Mouse (Mus musculus): ENCODE measurements around the gene Fuz. TPM values are rescaled to one million over a fixed set of nuclear protein-coding genes. Genes with fewer than 3 reads are reported as not detected.

The Fuz gene
- total RNA-seq (2021), result 10 to 100 TPM; 12.2 to 18.2 TPM

- peak; percentile 94 to 96 for DNase-seq
- intact Hi-C loops (cut with DNase I), result loop anchor here (2.0 to 5.0 kb wide), 2 partner anchors 31 to 56 kb away; no protein-coding TSS in a partner anchor
These were observed at the start of gene Fuz for GRCm38 (mm10) chr7:44895593-44896434. TSS of gene Fuz (plus strand) at chr7:44896079.

- intact Hi-C loops (cut with DNase I), result no loop called here
- DNase-seq, result no peak
These were observed 49.1 kb upstream of the Fuz start for GRCm38 (mm10) chr7:44846804-44847203.

DNA sequence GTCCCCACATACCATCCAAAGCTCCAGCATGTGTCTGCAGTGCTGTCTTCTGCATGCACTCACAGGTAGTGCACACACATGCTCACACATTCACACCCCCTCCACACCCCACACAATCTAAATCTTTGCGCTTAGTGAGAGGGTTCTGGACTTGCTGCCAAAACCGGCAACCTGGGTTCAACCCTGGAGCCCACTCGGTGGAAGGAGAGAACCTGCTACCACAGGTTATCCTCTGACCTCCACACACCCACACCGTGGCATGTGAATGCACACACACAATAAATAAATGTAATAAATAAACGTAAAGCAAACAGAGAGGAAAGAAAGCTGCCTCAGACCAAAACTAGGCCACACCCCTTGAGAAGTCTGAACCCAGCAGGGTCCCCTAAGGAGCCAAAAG, 48.1 kb upstream of the Fuz start:
- intact Hi-C loops (cut with DNase I), result loop anchor here (2.0 kb wide), 1 partner anchor 31 kb away; the partner anchor contains the start of genes Atf5, Il4i1 and Nup62
- no peak for DNase-seq

DNA sequence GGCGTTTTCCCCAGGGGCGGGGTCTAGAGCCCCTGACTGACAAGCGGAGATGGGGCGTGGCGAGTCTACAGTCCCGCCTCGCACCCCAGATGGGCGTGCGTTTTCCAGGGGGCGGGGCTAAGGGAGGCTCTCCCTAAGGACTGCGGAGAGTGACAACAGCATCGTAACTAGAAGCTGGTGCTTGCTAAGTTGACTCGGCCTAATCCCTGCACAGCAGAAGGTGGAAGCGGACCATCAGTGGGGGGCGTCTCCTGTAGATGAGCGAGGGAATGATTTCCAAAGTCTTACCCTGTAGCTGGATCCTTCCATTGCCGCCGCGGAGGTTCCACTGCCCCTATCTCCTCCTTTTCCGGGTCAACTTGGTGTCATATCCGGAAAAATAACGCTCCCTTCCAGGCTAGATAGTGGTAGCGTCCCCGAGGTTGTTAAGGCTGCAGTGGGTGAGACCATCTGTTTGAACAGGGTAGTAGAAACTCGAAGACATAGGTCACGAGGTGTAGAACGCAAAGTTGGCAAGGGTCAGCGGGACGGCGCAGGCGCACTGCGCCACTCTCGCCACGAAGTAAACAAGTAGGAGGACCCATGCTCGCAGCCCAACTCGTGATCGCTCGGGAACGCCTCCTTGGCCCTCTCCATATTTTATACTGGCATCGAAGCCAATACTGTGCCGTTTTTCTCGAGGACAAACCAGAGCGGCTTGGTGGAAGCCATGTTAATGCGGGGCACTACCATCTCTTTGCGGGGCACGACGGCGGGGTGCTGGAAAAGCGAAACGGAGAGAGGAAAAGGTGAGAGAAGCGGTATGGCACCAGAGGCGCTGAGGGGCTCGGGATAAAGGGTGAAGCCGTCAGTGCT, 47.1 kb upstream of the Fuz start, which contains the start of the genes Akt1s1 and Tbc1d17:
Gene Akt1s1, plus strand, starts transcription at position 431 of the 855 bp plus-strand sequence.
Gene Tbc1d17, minus strand, starts transcription at position 519 of the 855 bp plus-strand sequence.
- intact Hi-C loops (cut with DNase I), result loop anchor here (2.0 kb wide), 1 partner anchor 32 kb away; the partner anchor contains the start of genes Atf5, Il4i1 and Nup62
- peak; percentile 100 for DNase-seq

GRCm38 (mm10) chr7:44849416-44850111, 46.3 kb upstream of the Fuz start:
- DNase-seq, result peak; percentile 94
- intact Hi-C loops (cut with DNase I), result loop anchor here (2.0 kb wide), 1 partner anchor 33 kb away; the partner anchor contains the start of genes Atf5, Il4i1 and Nup62

- intact Hi-C loops (cut with DNase I), result no loop called here
- DNase-seq, result peak; percentile 79 to 84
These were observed 45.7 kb upstream of the Fuz start for GRCm38 (mm10) chr7:44850146-44850545.

GRCm38 (mm10) chr7:44850789-44851624, 44.9 kb upstream of the Fuz start:
- intact Hi-C loops (cut with DNase I), result no loop called here

GRCm38 (mm10) chr7:44851625-44852234, 44.1 kb upstream of the Fuz start:
- DNase-seq, result no peak
- intact Hi-C loops (cut with DNase I), result no loop called here

More at GRCm38 (mm10) chr7:44850789-44851624, 44.9 kb upstream of the Fuz start:
- no peak for DNase-seq

DNA sequence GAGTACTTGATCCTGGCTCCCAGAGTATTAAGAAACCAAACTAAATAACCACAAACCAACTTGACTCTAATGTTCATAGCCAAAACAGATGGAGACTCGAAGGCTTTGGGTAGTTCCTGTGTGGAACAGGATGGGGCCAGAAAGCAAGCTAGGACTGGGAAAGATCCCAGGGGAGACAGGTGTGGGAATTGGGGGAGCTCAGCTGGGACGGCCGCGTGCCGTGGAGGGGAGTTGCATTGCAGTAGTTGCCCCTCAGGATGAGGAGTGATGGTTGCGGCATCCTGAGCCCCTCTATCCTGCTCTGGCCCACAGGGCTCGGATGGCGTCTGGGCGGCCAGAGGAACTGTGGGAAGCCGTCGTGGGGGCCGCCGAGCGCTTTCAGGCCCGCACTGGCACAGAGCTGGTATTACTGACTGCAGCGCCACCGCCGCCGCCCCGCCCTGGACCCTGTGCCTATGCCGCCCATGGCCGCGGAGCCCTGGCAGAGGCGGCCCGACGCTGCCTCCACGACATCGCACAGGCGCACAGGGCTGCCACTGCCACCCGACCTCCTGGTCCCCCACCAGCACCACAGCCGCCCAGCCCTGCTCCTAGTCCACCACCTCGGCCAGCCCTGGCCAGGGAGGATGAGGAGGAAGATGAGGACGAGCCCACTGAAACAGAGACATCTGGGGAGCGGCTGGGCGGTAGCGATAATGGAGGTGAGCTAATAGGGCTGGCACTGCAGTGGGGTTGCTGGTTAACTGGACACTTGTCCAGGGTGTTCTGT, 43.4 kb upstream of the Fuz start:
- DNase-seq, result no peak
- intact Hi-C loops (cut with DNase I), result no loop called here

DNA sequence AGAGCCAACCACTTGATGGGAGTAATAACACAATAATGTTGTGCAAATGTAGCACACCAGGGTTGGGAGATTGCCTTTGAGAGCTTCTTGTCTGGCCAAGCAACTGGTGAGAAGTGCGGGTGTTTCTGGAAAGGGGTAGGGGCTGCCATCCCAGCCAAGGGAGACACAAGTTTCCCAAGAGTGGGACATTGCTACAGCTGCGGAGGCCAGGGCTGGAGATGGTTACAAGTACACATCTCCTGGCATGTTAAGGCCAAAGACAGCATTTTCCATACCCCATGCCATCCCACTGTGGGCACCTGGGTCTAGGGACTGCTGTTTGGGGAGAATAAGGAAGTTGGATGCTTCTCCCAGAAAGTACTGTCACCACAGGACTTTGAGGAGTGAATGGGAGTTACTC, 42.8 kb upstream of the Fuz start:
- DNase-seq, result no peak
- intact Hi-C loops (cut with DNase I), result no loop called here

DNA sequence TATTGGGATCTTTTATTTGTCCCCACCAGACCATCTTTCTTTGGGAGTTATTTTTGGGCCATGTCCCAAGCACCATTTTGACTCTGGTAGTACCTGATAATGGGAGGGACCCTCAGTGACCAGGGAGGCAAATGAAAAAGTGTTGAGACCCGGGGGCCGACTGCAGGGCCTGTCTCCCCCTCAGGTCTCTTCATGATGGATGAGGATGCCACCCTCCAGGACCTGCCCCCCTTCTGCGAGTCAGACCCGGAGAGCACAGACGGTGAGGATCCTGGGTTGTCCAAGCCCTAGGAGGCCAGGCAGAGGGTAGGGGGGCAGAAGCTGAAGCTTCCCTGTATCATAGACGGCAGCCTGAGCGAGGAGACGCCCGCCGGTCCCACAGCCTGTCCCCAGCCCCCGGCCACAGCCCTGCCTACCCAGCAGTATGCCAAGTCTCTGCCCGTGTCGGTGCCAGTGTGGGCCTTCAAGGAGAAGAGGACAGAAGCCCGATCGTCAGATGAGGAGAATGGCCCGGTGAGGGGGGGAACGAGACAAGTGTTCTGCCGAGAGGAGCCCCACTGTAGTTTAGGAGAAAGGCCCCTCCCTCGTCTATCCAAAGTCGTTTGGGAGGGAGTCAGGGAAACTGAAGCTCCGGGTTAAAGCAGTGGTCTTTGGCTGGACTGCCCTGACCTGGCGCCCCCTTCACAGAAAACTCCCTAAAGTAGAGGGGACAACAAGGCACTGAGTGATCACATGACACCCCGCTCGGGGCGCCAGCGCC, 42.1 kb upstream of the Fuz start:
- no peak for DNase-seq
- intact Hi-C loops (cut with DNase I), result no loop called here

DNA sequence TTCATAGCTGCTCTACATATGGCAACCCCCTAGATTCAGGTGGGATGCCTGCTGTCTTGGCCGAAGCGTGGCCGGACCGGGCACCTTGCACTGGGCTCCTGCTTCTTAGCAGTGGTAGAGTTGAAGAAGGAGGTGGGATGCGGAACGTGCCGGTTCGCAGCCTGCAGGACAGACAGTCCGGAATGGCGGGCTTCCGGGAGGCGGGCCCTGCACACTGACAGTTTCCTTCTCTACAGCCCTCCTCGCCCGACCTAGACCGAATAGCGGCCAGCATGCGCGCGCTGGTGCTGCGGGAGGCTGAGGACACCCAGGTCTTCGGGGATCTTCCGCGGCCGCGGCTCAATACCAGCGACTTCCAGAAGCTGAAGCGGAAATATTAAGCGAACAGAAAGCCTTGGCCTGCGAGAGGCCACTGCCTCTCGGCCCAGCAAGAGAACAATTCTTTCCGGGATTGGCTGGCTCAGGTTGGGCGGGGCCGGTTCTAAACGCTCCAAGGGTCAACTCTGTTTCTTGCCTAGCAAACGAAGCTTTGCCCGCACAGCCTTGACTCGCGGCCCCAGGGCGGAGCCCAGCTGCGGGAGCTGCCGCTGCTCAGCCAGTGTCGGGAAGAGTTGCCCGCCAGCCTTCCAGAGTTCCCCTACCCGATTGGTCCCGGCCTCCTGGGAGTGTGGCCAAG, 41.4 kb upstream of the Fuz start:
- DNase-seq, result peak; percentile 91 to 92
- intact Hi-C loops (cut with DNase I), result no loop called here

DNA sequence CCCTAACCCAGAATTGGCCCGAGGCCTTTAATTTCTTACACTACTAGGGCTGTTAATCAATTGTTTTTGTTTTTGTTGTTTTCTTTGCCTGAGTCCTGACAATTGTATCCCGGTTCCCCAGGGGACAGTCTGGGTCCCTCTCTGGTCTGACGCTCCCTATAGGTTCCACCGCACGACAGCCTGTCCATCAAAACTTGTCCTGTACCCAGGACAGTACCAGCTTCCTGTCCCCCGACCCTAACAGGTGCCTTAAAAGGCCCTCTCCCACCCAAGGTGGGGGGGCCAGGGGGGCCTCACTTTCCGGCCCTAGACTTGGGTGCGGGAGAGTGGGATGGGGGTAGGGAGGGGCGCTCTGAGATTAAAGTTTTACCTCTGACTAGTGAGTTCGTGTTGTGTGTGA, 40.8 kb upstream of the Fuz start:
- intact Hi-C loops (cut with DNase I), result no loop called here
- DNase-seq, result no peak

DNA sequence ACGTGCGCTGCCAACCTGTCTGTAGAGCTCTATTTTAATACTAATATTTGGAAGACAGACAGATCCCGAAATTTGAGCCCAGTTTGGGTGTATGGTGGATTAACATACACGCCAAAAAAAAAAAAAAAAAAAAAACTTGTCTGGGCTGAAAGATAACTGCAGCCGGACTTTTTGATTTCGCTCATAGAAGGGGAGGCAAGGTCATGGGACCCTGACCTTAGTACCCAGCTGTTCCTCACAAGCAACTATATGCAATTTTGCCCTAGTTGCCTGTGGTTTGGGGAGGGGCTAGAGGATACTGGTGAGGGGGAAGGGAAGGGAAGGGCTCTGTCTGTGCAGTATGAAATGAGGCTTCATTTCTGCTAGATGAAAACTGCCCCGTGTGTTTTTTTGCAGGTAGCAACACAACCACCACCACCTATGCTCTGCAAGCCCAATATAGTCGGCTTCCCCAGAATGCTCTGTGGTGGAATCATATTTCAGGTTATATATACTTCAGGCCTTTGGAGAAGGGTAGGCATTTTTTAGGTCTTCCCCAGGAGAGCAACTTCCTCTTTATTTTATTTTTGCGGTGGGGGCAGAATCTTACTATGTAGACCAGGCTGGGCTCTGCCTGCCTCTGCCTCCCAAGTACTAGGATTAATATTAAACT, 39.5 kb upstream of the Fuz start:
- intact Hi-C loops (cut with DNase I), result no loop called here
- DNase-seq, result no peak

DNA sequence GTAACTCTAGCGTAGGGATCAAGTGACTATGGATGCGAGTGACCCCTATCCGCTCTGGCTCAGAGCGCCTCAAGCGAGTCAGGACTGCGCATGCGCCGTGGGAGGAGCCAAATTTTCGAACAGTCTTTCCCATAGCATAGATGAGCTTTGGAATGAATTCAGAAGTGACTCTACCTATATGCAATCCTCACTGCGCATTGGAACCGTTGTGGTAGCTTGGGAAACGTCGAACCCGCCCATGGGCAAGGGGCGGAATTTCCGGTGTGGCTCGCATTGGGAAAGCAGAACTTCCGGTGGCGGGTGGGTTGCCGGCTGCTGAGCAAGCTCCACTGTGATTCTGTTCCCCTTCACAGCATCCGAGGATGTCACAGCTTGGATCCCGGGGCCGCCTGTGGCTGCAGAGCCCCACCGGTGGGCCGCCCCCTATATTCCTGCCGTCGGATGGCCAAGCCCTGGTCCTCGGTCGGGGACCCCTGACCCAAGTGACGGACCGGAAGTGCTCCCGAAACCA, 38.8 kb upstream of the Fuz start, which contains the start of gene Pnkp:
Gene Pnkp, plus strand, starts transcription at position 98 of the 511 bp plus-strand sequence.
- intact Hi-C loops (cut with DNase I), result no loop called here
- peak; percentile 90 to 93 for DNase-seq

DNA sequence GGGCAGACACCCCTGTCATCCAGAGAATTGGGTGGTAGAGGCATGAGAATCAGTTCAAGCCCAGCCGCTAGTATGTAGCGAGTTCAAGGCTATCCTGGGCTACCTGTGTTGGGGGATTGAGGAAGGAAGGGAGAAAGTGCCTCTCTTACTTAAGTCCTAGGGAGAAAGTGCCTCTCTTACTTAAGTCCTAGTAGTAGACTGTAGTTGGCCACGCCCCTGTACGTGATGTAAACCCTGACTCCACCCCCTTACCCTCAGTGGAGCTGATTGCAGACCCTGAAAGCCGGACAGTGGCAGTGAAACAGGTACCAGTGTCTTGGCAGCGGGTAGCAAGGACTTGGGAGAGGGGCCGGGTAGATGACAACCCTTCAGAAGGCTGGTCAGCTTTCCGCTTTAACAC, 38.0 kb upstream of the Fuz start:
- DNase-seq, result no peak
- intact Hi-C loops (cut with DNase I), result no loop called here

Measured in heart, postnatal 10 days (tissue).